Mouse (Mus musculus): ENCODE data around the gene Wnt2.

Gene Wnt2

DNA sequence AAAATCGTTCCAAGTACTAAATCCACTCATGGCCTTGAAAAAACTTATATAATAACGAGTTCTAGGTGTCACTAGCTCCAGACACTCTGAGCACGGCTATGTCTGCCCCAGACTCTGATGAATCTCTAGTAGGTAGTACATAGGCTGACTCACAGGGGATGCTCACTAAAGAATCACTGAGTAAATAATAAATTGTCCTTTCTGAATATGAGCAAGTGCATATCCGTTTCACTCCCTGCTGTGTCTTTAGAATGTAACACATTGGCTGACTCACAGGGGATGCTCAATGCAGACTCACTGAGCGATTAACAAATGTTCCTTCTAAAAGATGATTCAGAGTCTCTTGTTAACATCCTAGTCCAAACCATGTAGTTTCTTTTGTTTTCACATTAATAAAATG, 52.1 kb downstream of the Wnt2 start:
- DNase-seq: no peak

DNA sequence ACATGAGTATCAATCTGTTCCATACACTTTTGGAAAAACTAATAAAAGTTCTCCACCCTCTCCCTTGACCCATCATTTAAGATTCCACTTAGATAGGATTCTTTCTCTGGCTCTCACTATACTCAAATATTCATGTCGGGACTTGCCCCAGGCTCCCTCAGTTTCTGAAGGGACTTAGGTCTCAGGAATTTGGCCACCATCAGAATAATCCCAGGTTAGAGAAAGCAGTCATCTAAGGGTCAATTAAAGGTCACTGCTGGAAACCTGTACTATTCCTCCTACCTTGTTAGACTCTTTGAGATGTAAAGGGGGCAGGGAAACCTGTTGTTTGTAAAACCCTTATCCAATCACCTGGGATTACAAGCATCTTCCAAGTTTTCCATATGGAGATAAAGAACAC, 53.2 kb downstream of the Wnt2 start:
- no peak for DNase-seq

DNA sequence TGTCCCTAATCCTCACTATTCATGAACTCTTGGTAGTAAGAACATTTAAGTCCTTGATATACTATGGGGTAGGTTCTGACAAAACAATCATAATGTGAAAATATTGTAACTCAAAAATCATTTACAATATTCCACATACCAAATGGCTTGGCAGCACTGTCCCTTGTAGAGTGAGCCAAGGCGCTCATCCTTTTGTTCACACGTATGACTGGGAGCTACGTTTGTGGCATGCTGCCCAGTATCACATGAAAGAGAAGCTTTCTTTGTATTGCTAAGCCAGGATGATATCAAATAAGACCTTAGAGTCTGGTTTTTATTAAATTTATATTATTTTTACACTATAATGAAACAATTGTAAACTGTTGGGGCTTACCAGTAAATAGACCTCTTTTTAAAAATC, 56.0 kb downstream of the Wnt2 start:
- no peak for DNase-seq

- no peak for DNase-seq
Observed at GRCm38 (mm10) chr6:17971393-17971792, 59.0 kb downstream of the Wnt2 start.

DNA sequence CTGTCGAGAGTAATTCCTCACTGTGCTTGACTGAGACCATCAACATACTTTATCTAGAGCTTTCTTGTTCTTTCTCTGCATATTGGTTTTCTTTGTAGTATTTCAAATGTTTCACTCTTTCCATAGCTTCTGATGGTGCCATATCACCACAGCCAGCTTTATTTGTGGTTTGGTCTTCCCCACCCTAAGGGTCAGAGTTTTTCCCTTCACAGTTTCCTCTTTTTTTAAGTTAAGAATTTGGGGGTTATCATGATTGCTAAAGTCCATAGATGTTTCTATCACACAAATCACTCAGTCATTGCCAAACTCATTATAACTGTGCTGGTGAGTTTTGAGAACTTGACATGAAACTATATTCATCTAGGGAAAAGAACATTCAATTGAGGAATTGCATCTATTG, 60.6 kb downstream of the Wnt2 start:
- DNase-seq: no peak

DNA sequence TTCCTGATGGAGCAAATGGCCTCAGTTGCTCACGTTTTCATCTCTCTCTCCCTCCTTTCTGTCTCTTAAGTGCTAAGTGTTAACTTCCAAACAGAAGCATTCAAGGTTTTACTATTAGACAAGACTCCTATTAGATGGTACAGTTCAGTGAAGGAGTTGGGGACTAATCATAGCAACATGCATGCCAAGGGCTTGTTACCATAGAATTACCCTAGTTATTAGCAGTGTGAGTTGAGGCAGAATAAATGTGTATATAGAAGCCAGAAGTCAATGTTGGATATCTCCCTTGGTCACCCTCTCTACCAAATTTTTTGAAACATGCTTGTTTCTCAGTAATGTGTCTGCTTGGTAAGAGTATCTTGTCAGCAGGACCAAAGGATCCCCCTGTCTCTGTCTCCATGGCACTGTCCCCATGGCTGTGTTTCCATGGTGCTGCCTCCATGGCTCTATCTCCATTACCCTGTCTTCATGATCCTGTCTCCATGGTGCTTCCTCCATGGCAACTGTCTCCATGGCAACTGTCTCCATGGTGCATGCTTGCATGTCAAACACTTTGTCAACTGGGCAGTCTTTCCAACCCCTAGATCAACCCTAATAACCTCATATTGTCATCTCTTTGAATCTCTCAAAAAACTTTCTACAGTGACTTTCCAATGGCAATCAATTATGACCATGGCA, 61.8 kb downstream of the Wnt2 start:
- DNase-seq: no peak

- no peak for DNase-seq
Observed at GRCm38 (mm10) chr6:17963455-17963854, 66.9 kb downstream of the Wnt2 start.

DNA sequence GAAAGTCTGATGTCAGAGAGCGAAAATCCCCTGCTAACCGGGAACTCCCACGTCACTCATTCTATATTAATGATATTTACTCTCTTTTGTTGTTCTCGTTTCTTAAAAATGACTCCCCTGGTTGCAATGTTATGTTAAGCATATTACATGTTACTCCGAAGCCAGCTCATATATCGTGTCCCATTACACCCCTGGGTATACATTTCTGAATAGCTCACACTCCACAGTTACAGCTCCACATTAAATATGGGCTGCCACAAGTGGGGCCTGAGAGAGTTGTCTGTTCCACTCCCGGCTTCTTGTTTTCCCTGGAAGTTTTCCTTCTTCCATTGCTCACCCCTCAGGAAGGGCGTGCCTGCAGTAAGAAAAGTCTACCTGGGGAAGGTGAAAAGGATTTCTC, 78.6 kb downstream of the Wnt2 start:
- no peak for DNase-seq

- DNase-seq: no peak
Observed at GRCm38 (mm10) chr6:17949103-17949502, 81.3 kb downstream of the Wnt2 start.

- DNase-seq: no peak
Observed at GRCm38 (mm10) chr6:17947130-17947831, 83.1 kb downstream of the Wnt2 start.

DNA sequence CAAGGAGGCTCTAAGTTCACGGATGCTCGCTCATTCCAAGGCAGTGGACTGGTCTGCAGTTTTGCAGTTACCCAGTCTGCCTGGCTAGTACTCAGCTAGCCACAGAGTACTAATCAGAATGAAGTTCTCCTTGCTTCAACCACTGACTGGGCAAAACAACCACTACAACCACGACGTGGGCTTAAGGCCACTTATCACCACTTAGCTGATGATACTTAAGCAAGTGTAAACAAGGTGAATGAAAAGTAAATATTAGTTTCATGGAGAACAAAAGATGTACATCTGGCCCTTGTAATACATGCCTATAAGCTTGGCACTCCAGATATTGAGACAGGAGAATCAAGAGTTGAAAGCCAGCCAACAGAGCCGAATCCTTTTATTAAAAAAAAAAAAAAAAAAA, 83.9 kb downstream of the Wnt2 start:
- DNase-seq: no peak

DNA sequence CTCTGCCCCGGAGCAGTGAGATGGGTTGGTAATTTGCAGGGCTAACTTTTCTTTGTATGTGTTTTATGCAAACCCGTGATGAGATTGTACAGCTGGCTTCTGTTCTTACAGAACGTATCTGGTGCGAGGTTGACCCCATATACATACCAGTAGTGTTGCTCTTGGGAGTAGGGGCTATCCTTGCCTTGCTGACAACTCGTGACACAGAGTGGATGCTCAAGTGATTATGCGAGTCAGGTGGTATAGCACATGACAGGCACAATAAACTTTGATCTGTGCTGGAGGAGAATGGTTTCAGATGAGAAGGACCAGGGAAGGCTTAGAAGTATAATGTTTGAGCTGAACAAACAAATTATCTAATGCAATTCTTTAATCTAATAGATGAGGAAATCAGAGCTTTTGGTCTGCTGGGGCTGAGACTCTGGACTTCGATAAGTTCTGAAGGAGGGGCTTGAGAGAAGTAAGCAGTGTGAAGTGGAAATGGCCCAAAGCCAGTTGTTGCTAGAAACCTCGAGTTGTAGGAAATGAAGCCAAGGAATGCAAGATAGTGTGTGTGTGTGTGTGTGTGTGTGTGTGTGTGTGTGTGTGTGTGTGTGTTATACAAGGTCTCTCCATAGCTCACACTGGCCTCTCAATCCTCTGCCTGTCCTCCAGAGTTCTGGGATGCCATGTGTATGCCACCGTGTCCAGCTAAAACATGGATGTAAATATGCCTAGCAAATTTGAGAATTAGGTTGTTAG, 86.3 kb downstream of the Wnt2 start:
- no peak for DNase-seq

GRCm38 (mm10) chr6:17942344-17942743, 88.0 kb downstream of the Wnt2 start:
- peak in 1 of 2 experiments; percentile 11 for DNase-seq

- no peak for DNase-seq
Observed at GRCm38 (mm10) chr6:17941916-17942315, 88.5 kb downstream of the Wnt2 start.
